Mouse (Mus musculus) B cell, adult (primary cell): ENCODE data around the gene Prmt3. TPM values are rescaled to one million over a fixed set of nuclear protein-coding genes. Genes with fewer than 3 reads are reported as not detected.

Experiments used
- total RNA-seq: library from RNA; stranded (reverse); gene quantifications from 4 replicates; pipeline ENCODE4 v1.2.4, GENCODE M21; 2023; ENCODE audit not compliant: inconsistent age

Gene Prmt3
- 54.7 to 62.0 TPM (median 57.3 TPM) in 4 replicates for total RNA-seq

GRCm38 (mm10) chr7:49778114-49778901 is at the start of gene Prmt3:
Gene Prmt3 (plus strand): TSS chr7:49778346.

GRCm38 (mm10) chr7:49758934-49759571 is 19.1 kb upstream of the Prmt3 start, which contains the start of gene Htatip2:
Gene Htatip2 (plus strand): TSS chr7:49759115.

Other genes with a start within 250 kb of the Prmt3 start
- not detected in 4 replicates for gene Dbx1, start 141.5 kb upstream of the Prmt3 start, total RNA-seq
- 6.4 to 11.1 TPM (median 8.9 TPM) in 4 replicates for gene Htatip2, start 19.2 kb upstream of the Prmt3 start, total RNA-seq
- not detected in 4 replicates for gene Slc6a5, start 131.8 kb downstream of the Prmt3 start, total RNA-seq
- not detected in 4 replicates for gene Nell1, start 196.5 kb downstream of the Prmt3 start, total RNA-seq